Mouse (Mus musculus) lung, adult 10 weeks (tissue): ENCODE data around the gene Olfr875. TPM values are rescaled to one million over a fixed set of nuclear protein-coding genes. Genes with fewer than 3 reads are reported as not detected.

Experiments used
- polyA plus RNA-seq: library from polyadenylated mRNA; stranded (reverse); fragments of 350-450 nt; fragmentation: Illumina TruSeq; extraction: RNeasy Lipid Tissue Mini Kit (QIAGEN cat#74804); gene quantifications from one replicate; pipeline ENCODE4 v1.2.3, GENCODE M21; 2014; ENCODE audit warnings: low read depth, low replicate concordance; ENCODE audit not compliant: insufficient read depth

Olfr875 gene
- polyA plus RNA-seq: not detected

GRCm38 (mm10) chr9:37771759-37772158, at the start of gene Olfr875:
Olfr875 (plus strand) TSS chr9:37771857.

GRCm38 (mm10) chr9:37744806-37745205, 26.9 kb upstream of the Olfr875 start, which contains the start of gene Olfr874:
Olfr874 (plus strand) TSS chr9:37745106.

GRCm38 (mm10) chr9:37802731-37803130, 31.1 kb downstream of the Olfr875 start, which contains the start of gene Olfr876:
Olfr876 (plus strand) TSS chr9:37803031.

Other genes starting within 250 kb of the Olfr875 start
- 191 TPM for gene Esam, start 243.8 kb upstream of the Olfr875 start, polyA plus RNA-seq
- gene Vsig2, start 232.6 kb upstream of the Olfr875 start, polyA plus RNA-seq: 27.5 TPM
- gene Nrgn, start 219.0 kb upstream of the Olfr875 start, polyA plus RNA-seq: 13.8 TPM
- 7.7 TPM for gene Siae, start 216.2 kb upstream of the Olfr875 start, polyA plus RNA-seq
- 30.4 TPM for gene Spa17, start 158.1 kb upstream of the Olfr875 start, polyA plus RNA-seq
- 63.3 TPM for gene Tbrg1, start 114.5 kb upstream of the Olfr875 start, polyA plus RNA-seq
- gene Panx3, start 102.6 kb upstream of the Olfr875 start, polyA plus RNA-seq: not detected
- not detected for gene Olfr160, start 55.6 kb upstream of the Olfr875 start, polyA plus RNA-seq
- gene Olfr874, start 26.8 kb upstream of the Olfr875 start, polyA plus RNA-seq: not detected
- not detected for gene Olfr876, start 31.2 kb downstream of the Olfr875 start, polyA plus RNA-seq
- not detected for gene Olfr877, start 82.4 kb downstream of the Olfr875 start, polyA plus RNA-seq
- gene Olfr145, start 124.9 kb downstream of the Olfr875 start, polyA plus RNA-seq: not detected
- not detected for gene Olfr878, start 146.0 kb downstream of the Olfr875 start, polyA plus RNA-seq
- not detected for gene Olfr881, start 220.0 kb downstream of the Olfr875 start, polyA plus RNA-seq